Mouse (Mus musculus) G1E (cell line): ENCODE measurements at regions not wholly inside any gene's neighbourhood (a gene's known extent, or its start where the extent isn't known, plus 50 kb on each side); places are given as distances from the start of the nearest gene placed in this dataset.

ENCODE experiments used
- CTCF ChIP-seq: IDR thresholded peaks from 2 replicates; pipeline ENCODE4 v1.5.1; 2012; ENCODE audit warnings: low read depth, low read length, inconsistent platforms, mixed read lengths
- GATA1 ChIP-seq: IDR thresholded peaks from 2 replicates; pipeline ENCODE4 v1.6.1; 2012; ENCODE audit warnings: borderline replicate concordance, low read length, inconsistent platforms, mixed read lengths
- POLR2AphosphoS5 ChIP-seq: IDR thresholded peaks from 2 replicates; pipeline ENCODE4 v1.6.1; 2012; ENCODE audit warnings: low read depth, low read length, inconsistent platforms; ENCODE audit not compliant: insufficient replicate concordance

DNA sequence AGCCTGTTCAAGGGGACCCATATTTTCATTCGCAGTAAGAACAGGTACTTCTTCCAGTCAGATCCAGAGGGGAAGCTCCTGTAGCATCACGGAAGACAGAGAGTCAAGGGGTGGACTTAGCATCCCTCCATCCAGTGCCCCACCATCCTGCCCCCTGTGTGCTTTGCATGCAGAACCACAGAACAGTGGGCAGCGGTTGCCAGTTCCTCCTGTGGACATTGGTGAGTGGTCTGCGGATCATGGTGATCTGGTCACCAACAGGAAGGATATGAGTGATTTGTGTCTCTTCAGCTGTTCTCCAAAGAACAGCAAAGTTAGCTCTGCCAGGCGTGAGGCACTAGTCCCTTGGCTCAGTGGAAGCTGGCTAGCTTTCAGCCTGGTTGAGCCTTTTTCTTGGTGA is 122.8 kb upstream of the Frmd6 start:
- TF ChIP-seq CTCF: no peak
- TF ChIP-seq GATA1: no peak
- TF ChIP-seq POLR2AphosphoS5: no peak
